Mouse (Mus musculus): ENCODE results near the gene Taf1b. TPM values are rescaled to one million over a fixed set of nuclear protein-coding genes. Genes with fewer than 3 reads are reported as not detected.
A peak's percentile ranks its signal among the peaks of the same experiment; 100 is the strongest.

Taf1b gene
- total and polyA plus RNA-seq, 3 experiments: 26.4 to 28.1 TPM; not detected in 1

GRCm38 (mm10) chr12:24603266-24603665, 105.1 kb downstream of the Taf1b start (continued):
- no peak for TF ChIP-seq MXI1 (IDR thresholded peaks at IDR 0.05; ENCODE audit: low read depth, low read length)
- TF ChIP-seq GATA1 (IDR thresholded peaks at IDR 0.05; ENCODE audit: low read depth, low read length): no peak
- peak; percentile 93 for TF ChIP-seq SMC3 (IDR thresholded peaks at IDR 0.05; ENCODE audit: low read depth, low read length)
- no peak for TF ChIP-seq JUND (IDR thresholded peaks at IDR 0.05; ENCODE audit: low read depth, low read length)
- no peak for TF ChIP-seq GABPA (IDR thresholded peaks at IDR 0.05; ENCODE audit: low read depth, low read length)
- TF ChIP-seq POLR2AphosphoS5 (IDR thresholded peaks at IDR 0.05; ENCODE audit: borderline replicate concordance, low read depth, low read length): no peak
- no peak for TF ChIP-seq CHD2 (IDR thresholded peaks at IDR 0.05; ENCODE audit: low read length)
- TF ChIP-seq KAT2A (conservative IDR thresholded peaks at IDR 0.05; ENCODE audit: low read depth, low read length): no peak
- no peak for TF ChIP-seq MAZ (IDR thresholded peaks at IDR 0.05; ENCODE audit: low read depth, low read length)
- no peak for TF ChIP-seq ELF1 (IDR thresholded peaks at IDR 0.05; ENCODE audit: low read depth, low read length)
- TF ChIP-seq SIN3A (IDR thresholded peaks at IDR 0.05; ENCODE audit: low read length): 0 out of 2 replicates have a peak, but pooled peaks have one; percentile 26

- Histone ChIP-seq H3K27me3 (ENCODE audit: control insufficient read depth in 1 of 2, insufficient read depth in 2 of 2, low read length in 2 of 2) (no peaks in the 10 kb centered on the region), H3K79me2 (ENCODE audit: control insufficient read depth, insufficient read depth, low read length, poor library complexity) (no peaks in the 10 kb centered on the region), H3K9ac (ENCODE audit: control insufficient read depth, low read depth, low read length, poor library complexity, severe bottlenecking) (no peak overlapping the region), H3K4me1 (ENCODE audit: control insufficient read depth in 1 of 2, insufficient read depth in 2 of 2, low read length in 2 of 2) (0 out of 4 replicates have a peak, but pooled peaks cover 0 to 3% of the 10 kb centered on the region in 2 experiments), H3K9me3 (replicated peaks; ENCODE audit: insufficient read depth, low read length) (no peaks in the 10 kb centered on the region), H3K27ac (ENCODE audit: control insufficient read depth, low read depth, low read length) (no peak overlapping the region), H3K4me3 (ENCODE audit: control insufficient read depth in 1 of 2, insufficient read depth in 1 of 2, low read depth in 2 of 2, low read length in 2 of 2) (no peak overlapping the region), H3K36me3 (ENCODE audit: control insufficient read depth in 1 of 2, insufficient read depth in 2 of 2, low read length in 2 of 2) (no peaks in the 10 kb centered on the region; a peak in 1 of 4 replicates)
- TF ChIP-seq ZC3H11A (IDR thresholded peaks at IDR 0.05; ENCODE audit: low read depth, low read length) (no peak), GATA1 (IDR thresholded peaks at IDR 0.05; ENCODE audit: low read depth, low read length) (no peak), MYC (IDR thresholded peaks at IDR 0.05; ENCODE audit: low read depth, low read length) (no peak), CTCF (IDR thresholded peaks at IDR 0.05 in 2 of 3, conservative IDR thresholded peaks at IDR 0.05 in 1 of 3; ENCODE audit: control insufficient read depth in 1 of 3, insufficient read depth in 1 of 3, low read depth in 2 of 3, low read length in 3 of 3, poor library complexity in 1 of 3, severe bottlenecking in 1 of 3) (no peak), CHD2 (IDR thresholded peaks at IDR 0.05; ENCODE audit: low read length) (no peak), ELF1 (IDR thresholded peaks at IDR 0.05; ENCODE audit: low read depth, low read length) (no peak), MEF2A (IDR thresholded peaks at IDR 0.05; ENCODE audit: extremely low read depth, insufficient replicate concordance, low read depth, low read length, poor library complexity, severe bottlenecking) (no peak), ZMIZ1 (IDR thresholded peaks at IDR 0.05; ENCODE audit: low read depth, low read length) (no peak), TCF12 (IDR thresholded peaks at IDR 0.05; ENCODE audit: low read depth, low read length) (no peak), NELFE (IDR thresholded peaks at IDR 0.05; ENCODE audit: low read depth, low read length) (no peak)
- DNase-seq (ENCODE audit: low read depth, low spot score): no peak
These were observed 108.0 kb downstream of the Taf1b start for GRCm38 (mm10) chr12:24606166-24606565.

Other genes with a start within 250 kb of the Taf1b start
- gene Grhl1, start 73.9 kb downstream of the Taf1b start, total RNA-seq (2012; rRNA removed): 0.50 and 0.69 TPM in 2 replicates
- 1 to 10 TPM in 1 of 2 experiments, not detected in 1; 1.3 TPM for gene Grhl1, start 73.9 kb downstream of the Taf1b start, polyA plus RNA-seq (2012; ENCODE audit: insufficient read depth in 1 of 2, insufficient read length in 2 of 2, low read depth in 1 of 2, low replicate concordance in 2 of 2, missing spikeins in 1 of 2)
- gene Klf11, start 152.9 kb downstream of the Taf1b start, total RNA-seq (2012; rRNA removed): 1.8 and 2.4 TPM in 2 replicates
- 1 to 10 TPM in 1 of 2 experiments, not detected in 1; 7.2 TPM for gene Klf11, start 152.9 kb downstream of the Taf1b start, polyA plus RNA-seq (2012; ENCODE audit: insufficient read depth in 1 of 2, insufficient read length in 2 of 2, low read depth in 1 of 2, low replicate concordance in 2 of 2, missing spikeins in 1 of 2)
- not detected in 2 replicates for gene Cys1, start 183.5 kb downstream of the Taf1b start, total RNA-seq (2012; rRNA removed)
- not detected for gene Cys1, start 183.5 kb downstream of the Taf1b start, polyA plus RNA-seq (2012; ENCODE audit: insufficient read depth in 1 of 2, insufficient read length in 2 of 2, low read depth in 1 of 2, low replicate concordance in 2 of 2, missing spikeins in 1 of 2)
- gene Rrm2, start 209.9 kb downstream of the Taf1b start, total RNA-seq (2012; rRNA removed): 81.2 and 88.2 TPM in 2 replicates
- 100 to 1,000 TPM; 127 to 158 TPM for gene Rrm2, start 209.9 kb downstream of the Taf1b start, polyA plus RNA-seq (2012; ENCODE audit: insufficient read depth in 1 of 2, insufficient read length in 2 of 2, low read depth in 1 of 2, low replicate concordance in 2 of 2, missing spikeins in 1 of 2)